Mouse (Mus musculus): ENCODE results near the gene Tdp2. TPM values are rescaled to one million over a fixed set of nuclear protein-coding genes. Genes with fewer than 3 reads are reported as not detected.

Gene Tdp2
- polyA plus RNA-seq, 1 experiment from 2014 or later = 22.0 TPM

GRCm38 (mm10) chr13:24862021-24862420, 30.5 kb downstream of the Tdp2 start:
- DNase-seq (ENCODE audit: low spot score) = no peak
- Histone ChIP-seq H3K27me3 (ENCODE audit: control insufficient read depth, insufficient read depth, low read length) (no peaks in the 10 kb centered on the region), H3K4me3 (ENCODE audit: low read depth, low read length) (no peak overlapping the region), H3K27ac (replicated peaks) (no peak overlapping the region), H3K4me1 (replicated peaks; ENCODE audit: control insufficient read depth, insufficient read depth) (no peaks in the 10 kb centered on the region), H3K9ac (ENCODE audit: low read length) (no peak overlapping the region), H3K4me2 (replicated peaks; ENCODE audit: low read depth) (no peak overlapping the region), H3K9me3 (ENCODE audit: control insufficient read depth, low read length) (no peaks in the 10 kb centered on the region), H3K36me3 (ENCODE audit: control insufficient read depth, insufficient read depth, low read length) (no peaks in the 10 kb centered on the region)
- 50% methylated on average over 7 of the region's 7 CpGs for WGBS
- TF ChIP-seq CTCF (IDR thresholded peaks at IDR 0.05; ENCODE audit: low read depth) (no peak), EP300 (optimal IDR thresholded peaks at IDR 0.05) (no peak)
- no peak for ATAC-seq (ENCODE audit: low FRiP score, low TSS enrichment)

- ATAC-seq (ENCODE audit: low FRiP score, low TSS enrichment) (no peak), DNase-seq (ENCODE audit: low spot score) (peak; percentile 55)
- no peaks in the 10 kb centered on the region for H3K9me3 ChIP-seq (ENCODE audit: control insufficient read depth, low read length)
- no peak overlapping the region for H3K4me2 ChIP-seq (replicated peaks; ENCODE audit: low read depth)
- no peak overlapping the region for H3K9ac ChIP-seq (ENCODE audit: low read length)
- H3K27ac ChIP-seq (replicated peaks) = no peak overlapping the region
- no peak overlapping the region for H3K4me3 ChIP-seq (ENCODE audit: low read depth, low read length)
- H3K4me1 ChIP-seq (replicated peaks; ENCODE audit: control insufficient read depth, insufficient read depth) = no peaks in the 10 kb centered on the region
- H3K36me3 ChIP-seq (ENCODE audit: control insufficient read depth, insufficient read depth, low read length) = no peaks in the 10 kb centered on the region
- 63% methylated on average over 7 of the region's 7 CpGs for WGBS
- TF ChIP-seq EP300 (optimal IDR thresholded peaks at IDR 0.05) = no peak
- TF ChIP-seq CTCF (IDR thresholded peaks at IDR 0.05; ENCODE audit: low read depth) = peak; percentile 57
- H3K27me3 ChIP-seq (ENCODE audit: control insufficient read depth, insufficient read depth, low read length) = no peaks in the 10 kb centered on the region
These were observed 31.0 kb downstream of the Tdp2 start for GRCm38 (mm10) chr13:24862520-24862919.

- no peaks in the 10 kb centered on the region for H3K9me3 ChIP-seq (ENCODE audit: control insufficient read depth, low read length)
- no peak overlapping the region for H3K4me3 ChIP-seq (ENCODE audit: low read depth, low read length)
- WGBS = 40% methylated on average over 9 of the region's 9 CpGs
- TF ChIP-seq CTCF (IDR thresholded peaks at IDR 0.05; ENCODE audit: low read depth) (no peak), EP300 (optimal IDR thresholded peaks at IDR 0.05) (no peak)
- H3K4me2 ChIP-seq (replicated peaks; ENCODE audit: low read depth) = no peak overlapping the region
- no peaks in the 10 kb centered on the region for H3K27me3 ChIP-seq (ENCODE audit: control insufficient read depth, insufficient read depth, low read length)
- ATAC-seq (ENCODE audit: low FRiP score, low TSS enrichment) (peak; percentile 60; the same call in 1 of the 2 replicates), DNase-seq (ENCODE audit: low spot score) (no peak)
- H3K27ac ChIP-seq (replicated peaks) = no peak overlapping the region
- H3K4me1 ChIP-seq (replicated peaks; ENCODE audit: control insufficient read depth, insufficient read depth) = no peaks in the 10 kb centered on the region
- H3K36me3 ChIP-seq (ENCODE audit: control insufficient read depth, insufficient read depth, low read length) = no peaks in the 10 kb centered on the region
- no peak overlapping the region for H3K9ac ChIP-seq (ENCODE audit: low read length)
These were observed 35.2 kb downstream of the Tdp2 start for GRCm38 (mm10) chr13:24866430-24867402.

- Histone ChIP-seq H3K4me3 (ENCODE audit: low read depth, low read length) (no peak overlapping the region), H3K4me1 (replicated peaks; ENCODE audit: control insufficient read depth, insufficient read depth) (no peaks in the 10 kb centered on the region), H3K4me2 (replicated peaks; ENCODE audit: low read depth) (no peak overlapping the region), H3K9ac (ENCODE audit: low read length) (no peak overlapping the region), H3K36me3 (ENCODE audit: control insufficient read depth, insufficient read depth, low read length) (no peaks in the 10 kb centered on the region), H3K27ac (replicated peaks) (no peak overlapping the region), H3K27me3 (ENCODE audit: control insufficient read depth, insufficient read depth, low read length) (no peaks in the 10 kb centered on the region), H3K9me3 (ENCODE audit: control insufficient read depth, low read length) (no peaks in the 10 kb centered on the region)
- TF ChIP-seq EP300 (optimal IDR thresholded peaks at IDR 0.05) (no peak), CTCF (IDR thresholded peaks at IDR 0.05; ENCODE audit: low read depth) (no peak)
- DNase-seq (ENCODE audit: low spot score) (no peak), ATAC-seq (ENCODE audit: low FRiP score, low TSS enrichment) (no peak)
- WGBS = 86% methylated on average over 10 of the region's 10 CpGs
These were observed 36.3 kb downstream of the Tdp2 start for GRCm38 (mm10) chr13:24867789-24868188.

- H3K36me3 ChIP-seq (ENCODE audit: control insufficient read depth, insufficient read depth, low read length) = no peaks in the 10 kb centered on the region
- no peaks in the 10 kb centered on the region for H3K9me3 ChIP-seq (ENCODE audit: control insufficient read depth, low read length)
- no peak for DNase-seq (ENCODE audit: low spot score)
- no peaks in the 10 kb centered on the region for H3K4me1 ChIP-seq (replicated peaks; ENCODE audit: control insufficient read depth, insufficient read depth)
- no peak overlapping the region for H3K9ac ChIP-seq (ENCODE audit: low read length)
- TF ChIP-seq CTCF (IDR thresholded peaks at IDR 0.05; ENCODE audit: low read depth) (no peak), EP300 (optimal IDR thresholded peaks at IDR 0.05) (no peak)
- no peaks in the 10 kb centered on the region for H3K27me3 ChIP-seq (ENCODE audit: control insufficient read depth, insufficient read depth, low read length)
- no peak overlapping the region for H3K4me2 ChIP-seq (replicated peaks; ENCODE audit: low read depth)
- WGBS = 86% methylated on average over 7 of the region's 7 CpGs
- no peak for ATAC-seq (ENCODE audit: low FRiP score, low TSS enrichment)
- no peak overlapping the region for H3K4me3 ChIP-seq (ENCODE audit: low read depth, low read length)
- no peak overlapping the region for H3K27ac ChIP-seq (replicated peaks)
These were observed 36.8 kb downstream of the Tdp2 start for GRCm38 (mm10) chr13:24868233-24868632.
